In the genomic region with DNA sequence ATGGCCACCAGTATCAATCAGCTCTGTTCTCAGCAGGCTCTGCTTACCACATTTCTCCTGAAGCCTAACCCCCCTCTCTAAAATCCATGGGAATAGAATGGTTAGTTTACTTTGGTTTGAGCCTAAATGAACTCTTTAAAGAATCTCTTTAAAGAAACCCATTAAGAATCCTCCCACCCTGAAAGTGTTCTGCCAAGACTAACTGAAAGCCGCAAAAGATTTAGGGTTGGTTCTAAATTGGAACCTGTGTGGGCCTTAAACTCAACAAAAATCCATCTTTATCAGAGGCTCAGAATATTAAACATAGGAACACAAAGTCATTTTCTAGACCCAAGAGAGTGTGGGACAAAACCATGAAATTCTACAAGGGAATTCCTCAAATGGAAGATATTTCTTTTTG, we compare ENCODE assay signal across 30 mouse cellular contexts. TPM values are rescaled to one million over a fixed set of nuclear protein-coding genes. Genes with fewer than 3 reads are reported as not detected.
"Had no signal": no experiment of that assay in that cellular context is flagged by ENCODE, and none has a peak within 500 bp of the region (broad histone marks: within the 10 kb centered on the region; RNA-seq: fewer than 3 reads in every experiment).

No protein-coding gene starts in this region.

- H3K36me3 ChIP-seq: kidney, embryonic 15.5 days; limb, embryonic 13.5 days; liver, embryonic 13.5 days; stomach, embryonic 15.5 days had no signal

- H3K27ac ChIP-seq: kidney, embryonic 15.5 days; limb, embryonic 13.5 days; liver, embryonic 13.5 days; stomach, embryonic 15.5 days had no signal

- H3K9me3 ChIP-seq: kidney, embryonic 15.5 days; limb, embryonic 13.5 days; liver, embryonic 13.5 days; stomach, embryonic 15.5 days had no signal

- H3K4me3 ChIP-seq: kidney, embryonic 15.5 days; limb, embryonic 13.5 days; liver, embryonic 13.5 days; stomach, embryonic 15.5 days had no signal

- H3K27me3 ChIP-seq: kidney, embryonic 15.5 days; limb, embryonic 13.5 days; liver, embryonic 13.5 days; stomach, embryonic 15.5 days had no signal

- DNase-seq: kidney, adult 11 months; kidney, adult 8-10 months; kidney, postnatal 10 days; kidney, postnatal 36 days; layer of hippocampus, postnatal 36 days; liver, embryonic 13.5 days; lung, adult 2 months; lung, postnatal 14 days; lung, postnatal 4 days; midbrain, embryonic 14.5 days; right cerebral cortex, postnatal 14 days; spleen, adult 18-20 months; thymus, adult 18-20 months; thymus, postnatal 36 days had no signal

- H3K4me2 ChIP-seq: kidney, embryonic 15.5 days; limb, embryonic 13.5 days; liver, embryonic 13.5 days; midbrain, embryonic 11.5 days; stomach, embryonic 15.5 days had no signal

- H3K9ac ChIP-seq: kidney, embryonic 15.5 days; limb, embryonic 13.5 days; liver, embryonic 13.5 days; stomach, embryonic 15.5 days had no signal

- H3K4me1 ChIP-seq: kidney, embryonic 15.5 days; limb, embryonic 13.5 days; liver, embryonic 13.5 days; stomach, embryonic 15.5 days had no signal

RNA-seq across cellular contexts. Expression of gene Abcb5, which starts 18.6 kb away (rescaled TPM):
- total RNA-seq: layer of hippocampus, adult 8-10 months; layer of hippocampus, postnatal 10 days; layer of hippocampus, postnatal 36 days; left cerebral cortex, postnatal 36 days; liver, adult 2 months; megakaryocyte progenitor cell, adult 5-6 weeks; megakaryocyte-erythroid progenitor cell, adult 5-6 weeks; midbrain, postnatal 0 days had no signal
- polyA plus RNA-seq: kidney, embryonic 15.5 days; liver, adult 2 months; liver, embryonic 13.5 days; liver, embryonic 16.5 days; lung, adult 2 months; lung, embryonic 16.5 days; midbrain, embryonic 11.5 days; midbrain, embryonic 14.5 days; midbrain, postnatal 0 days; neural tube, embryonic 11.5 days; neural tube, embryonic 14.5 days; stomach, embryonic 15.5 days; urinary bladder, adult 2 months had no signal
